Mouse (Mus musculus) ES-CJ7 (cell line): ENCODE results near the gene Fstl5.

Experiments
- DNase-seq: peaks from one replicate; pipeline ENCODE4 v3.0.0; 2011; ENCODE audit warnings: low read depth, low spot score

The Fstl5 gene

DNA sequence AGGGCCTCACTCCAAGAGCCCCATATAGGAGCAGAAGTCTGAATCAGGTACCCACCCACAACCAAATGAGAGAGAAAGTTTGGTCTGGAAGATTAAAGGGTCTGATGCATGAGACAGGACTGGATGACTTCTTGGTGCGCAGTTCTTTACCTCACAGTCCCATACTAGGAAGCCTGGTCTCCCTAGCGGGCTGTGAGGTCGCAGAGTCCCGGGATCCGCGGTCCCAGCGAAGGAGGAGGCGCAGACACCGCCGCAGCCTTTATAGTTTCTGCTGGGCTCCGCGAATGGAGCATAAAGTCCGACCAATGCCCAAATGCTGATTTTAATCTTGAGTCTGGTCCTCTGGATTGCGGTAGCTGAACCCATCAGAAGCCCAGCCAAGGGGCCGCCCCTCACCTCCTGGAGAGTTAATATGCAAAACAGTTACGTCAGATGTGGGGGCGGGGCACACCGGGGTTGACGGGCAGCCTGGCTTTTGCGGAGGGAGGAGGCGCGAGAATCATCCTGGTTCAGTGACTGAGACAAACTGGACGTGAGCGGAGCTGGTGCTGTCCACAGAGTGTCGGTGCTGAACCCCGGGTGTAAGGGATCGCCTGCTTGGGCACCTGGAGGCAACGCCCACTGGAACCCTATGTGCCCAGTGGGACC lies at the start of gene Fstl5:
TSS of gene Fstl5 (plus strand) at position 211 of the 648 bp plus-strand sequence.
- peak; percentile 96 for DNase-seq

DNA sequence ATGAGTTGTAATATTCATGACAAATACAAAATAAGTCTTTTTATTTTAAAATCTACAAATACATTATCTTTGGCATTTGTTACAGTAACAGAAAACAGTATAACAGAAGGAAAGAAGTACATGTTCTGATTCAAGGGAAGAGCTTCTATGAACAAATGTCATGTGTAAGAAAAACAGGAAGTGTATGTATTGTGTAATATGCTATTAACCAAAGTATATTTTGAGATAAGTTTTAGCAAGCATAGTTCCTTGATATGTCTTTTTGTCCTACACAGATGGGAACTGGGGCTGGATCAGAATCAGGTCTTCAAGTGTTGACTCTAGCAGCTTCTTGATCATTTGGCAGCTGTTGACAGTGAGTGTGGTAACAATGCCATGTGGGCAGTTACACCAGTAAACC lies 48.5 kb upstream of the Fstl5 start:
- DNase-seq, result no peak

- no peak for DNase-seq
These were observed 22.9 kb upstream of the Fstl5 start for GRCm38 (mm10) chr3:76051124-76051523.

DNA sequence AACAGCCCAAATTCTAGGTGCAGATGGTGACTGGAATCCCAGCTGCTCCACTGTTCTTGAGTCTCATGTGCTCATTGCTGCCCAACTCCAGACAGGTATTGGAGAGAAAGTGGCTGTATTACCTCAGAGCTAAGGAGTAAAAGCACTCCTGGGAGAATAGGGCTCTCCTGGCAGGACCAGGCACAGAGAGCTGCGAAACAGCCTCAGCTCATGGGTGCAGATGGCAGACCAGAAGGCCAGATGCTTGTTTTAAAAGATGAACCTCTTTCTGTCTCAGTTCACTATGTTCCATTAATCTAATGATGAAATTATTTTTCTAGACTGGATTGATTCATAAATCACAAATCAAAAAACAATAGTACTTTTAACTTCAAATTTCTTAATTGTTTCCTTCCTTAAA lies 12.1 kb upstream of the Fstl5 start:
- no peak for DNase-seq

GRCm38 (mm10) chr3:76067920-76068319 lies 6.2 kb upstream of the Fstl5 start:
- peak; percentile 72 for DNase-seq

GRCm38 (mm10) chr3:76072826-76073225 lies 1.2 kb upstream of the Fstl5 start:
- no peak for DNase-seq

GRCm38 (mm10) chr3:76140445-76140844 lies 66.4 kb downstream of the Fstl5 start:
- no peak for DNase-seq

- no peak for DNase-seq
These were observed 73.8 kb downstream of the Fstl5 start for GRCm38 (mm10) chr3:76147846-76148245.

DNA sequence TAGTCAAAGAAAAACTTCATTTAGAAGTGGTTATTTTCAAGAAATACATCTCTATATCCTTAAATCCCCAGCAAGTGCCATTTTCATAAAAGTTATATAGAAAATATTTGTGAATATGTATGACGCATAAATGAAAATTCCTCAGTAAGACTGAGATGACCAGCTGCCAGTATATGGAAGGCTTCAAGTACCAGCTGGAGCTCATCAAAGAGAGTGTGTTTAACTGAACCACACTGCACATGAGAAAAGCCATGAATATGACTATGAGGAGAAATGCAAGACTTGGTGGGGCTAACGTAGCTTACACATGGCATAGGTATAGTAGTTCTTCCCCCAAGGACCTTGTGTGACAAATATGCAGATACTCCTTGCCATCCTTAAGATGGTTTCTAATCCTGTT lies 164.8 kb downstream of the Fstl5 start:
- DNase-seq, result no peak

DNA sequence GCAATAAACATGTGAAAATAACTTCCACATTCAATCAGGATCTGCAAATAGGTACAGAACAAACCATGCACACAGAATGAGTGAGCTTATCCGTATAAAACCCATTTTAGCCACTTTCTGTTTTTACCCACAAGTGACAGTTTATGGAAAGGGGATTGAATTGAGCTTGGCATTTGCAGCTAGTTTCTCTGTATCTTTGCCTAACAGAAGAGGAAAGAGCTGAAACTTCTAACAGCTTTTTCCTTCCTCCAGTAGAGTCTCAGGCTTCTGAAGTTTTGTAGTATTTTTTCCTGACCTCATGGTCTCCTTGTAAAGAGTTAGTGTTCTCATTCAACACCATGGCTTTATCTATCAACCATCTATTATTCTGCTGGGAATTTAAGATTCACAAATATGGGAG lies 177.3 kb downstream of the Fstl5 start:
- no peak for DNase-seq

- no peak for DNase-seq
These were observed 218.9 kb downstream of the Fstl5 start for GRCm38 (mm10) chr3:76292993-76293392.

- no peak for DNase-seq
These were observed 220.3 kb downstream of the Fstl5 start for GRCm38 (mm10) chr3:76294394-76294793.

- no peak for DNase-seq
These were observed 227.1 kb downstream of the Fstl5 start for GRCm38 (mm10) chr3:76301026-76301773.

DNA sequence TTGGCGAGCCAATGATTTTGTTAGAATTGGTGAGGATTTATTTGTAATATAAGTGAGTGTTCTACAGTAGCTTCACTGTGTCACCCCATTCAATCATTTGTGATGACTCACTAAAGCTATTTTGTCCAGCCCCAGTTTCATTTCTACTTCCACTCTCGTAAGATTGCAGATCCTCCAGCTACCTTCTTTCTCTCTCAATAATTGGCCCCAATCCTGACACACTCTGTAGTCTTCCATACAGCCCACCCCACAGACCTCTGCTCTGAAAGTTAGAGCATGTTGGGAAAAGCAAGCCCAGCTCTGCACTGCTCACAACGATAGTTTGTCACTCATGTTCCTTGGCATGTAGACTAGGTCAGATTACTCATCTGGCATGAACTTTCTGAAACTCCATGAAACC lies 242.9 kb downstream of the Fstl5 start:
- no peak for DNase-seq

DNA sequence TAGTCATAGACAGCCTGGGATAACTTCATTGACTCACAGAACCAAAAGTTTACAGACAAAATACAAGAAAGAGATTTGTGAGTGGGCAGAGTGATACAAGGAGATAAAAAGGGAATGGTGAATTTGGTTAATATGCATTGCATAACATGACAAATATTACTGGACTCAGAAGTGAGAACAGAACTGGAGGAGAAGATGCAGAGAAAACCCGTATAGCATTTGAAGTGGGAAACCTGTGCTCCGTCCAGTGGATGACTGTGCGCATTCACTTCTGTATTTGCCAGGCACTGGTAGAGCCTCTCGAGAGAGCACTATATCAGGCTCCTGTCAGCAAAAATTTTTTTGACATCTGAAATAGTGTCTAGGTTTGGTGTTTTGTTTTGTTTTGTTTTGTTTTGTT lies 245.5 kb downstream of the Fstl5 start:
- DNase-seq, result no peak

- no peak for DNase-seq
These were observed 248.4 kb downstream of the Fstl5 start for GRCm38 (mm10) chr3:76322431-76322830.

GRCm38 (mm10) chr3:76336922-76337321 lies 262.9 kb downstream of the Fstl5 start:
- DNase-seq, result no peak

DNA sequence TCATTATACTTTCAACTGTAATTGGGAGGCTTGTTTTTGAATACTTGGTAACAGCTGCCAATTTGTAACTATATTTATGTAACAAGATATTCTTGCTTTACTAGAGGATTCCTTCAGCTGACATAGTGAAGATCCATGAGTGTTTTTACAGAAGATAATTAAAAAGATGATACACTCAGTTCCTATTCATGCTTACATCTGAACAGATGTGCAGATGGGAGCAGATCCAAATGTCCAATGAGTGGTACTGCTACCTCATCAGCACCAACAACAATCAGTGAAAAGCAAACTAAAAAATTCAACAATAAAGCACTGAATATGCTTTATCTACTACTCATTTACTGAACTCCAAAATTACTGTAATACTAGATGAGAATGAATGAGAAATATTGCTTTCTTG lies 292.9 kb downstream of the Fstl5 start:
- DNase-seq, result no peak

DNA sequence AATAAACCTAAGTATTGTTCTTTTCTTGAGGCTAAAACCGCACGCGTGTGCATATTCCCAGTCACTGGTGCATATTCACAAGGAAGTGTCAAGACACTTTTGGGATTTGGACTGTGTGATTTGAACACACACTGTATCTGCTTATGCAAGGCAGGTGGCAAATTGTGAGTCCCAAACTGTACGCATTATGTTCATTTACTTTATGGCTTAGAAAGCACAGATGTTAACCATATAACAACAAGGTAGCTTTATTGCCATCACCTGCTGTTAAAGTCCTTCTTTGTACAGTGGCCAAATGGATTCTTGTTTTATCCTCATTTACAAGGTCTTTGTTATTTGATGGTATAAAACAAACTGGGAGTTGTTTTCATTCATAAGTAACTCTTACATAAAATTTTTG lies 295.8 kb downstream of the Fstl5 start:
- no peak for DNase-seq

DNA sequence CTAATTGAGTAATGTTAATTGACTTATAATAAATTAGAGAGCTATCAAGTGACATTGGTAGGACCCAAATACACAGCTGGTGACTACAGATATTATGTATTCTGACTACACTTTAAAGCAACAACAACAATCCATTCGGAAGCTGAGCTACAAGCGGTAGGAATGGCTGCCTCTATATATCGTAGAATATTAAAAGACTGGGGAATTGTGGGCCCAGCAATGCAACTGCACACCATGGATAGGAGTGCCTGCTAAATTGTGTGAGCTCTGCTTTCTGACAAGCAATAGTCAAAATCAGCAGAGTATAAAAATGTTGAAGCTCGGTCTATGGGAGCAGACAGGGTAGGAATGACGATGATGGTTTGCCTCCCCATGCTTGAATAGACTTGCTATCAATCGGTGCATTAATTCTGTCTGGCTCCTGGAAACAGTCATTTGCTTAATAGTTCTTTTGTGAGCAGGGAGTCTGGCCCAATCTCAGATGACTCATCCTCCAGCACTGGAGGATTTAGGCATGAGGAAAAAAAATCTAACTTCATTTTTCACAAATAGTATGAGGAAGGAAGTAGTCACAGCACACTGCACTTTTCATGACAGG lies 354.8 kb downstream of the Fstl5 start:
- DNase-seq, result no peak

- no peak for DNase-seq
These were observed 393.3 kb downstream of the Fstl5 start for GRCm38 (mm10) chr3:76467229-76467874.

- no peak for DNase-seq
These were observed 394.1 kb downstream of the Fstl5 start for GRCm38 (mm10) chr3:76468147-76468546.
